Mouse (Mus musculus) megakaryocyte, embryonic 14.5 days (primary cell): ENCODE results near the gene Cyct.

Experiments used
- FLI1 ChIP-seq: IDR thresholded peaks from 2 replicates; pipeline ENCODE4 v1.6.1; 2012; ENCODE audit warnings: low read length, inconsistent platforms, mixed read lengths
- GATA1 ChIP-seq: IDR thresholded peaks from 3 replicates; pipeline ENCODE4 v1.6.1; 2012; ENCODE audit warnings: mixed read lengths, low read length, inconsistent platforms, borderline replicate concordance

DNA sequence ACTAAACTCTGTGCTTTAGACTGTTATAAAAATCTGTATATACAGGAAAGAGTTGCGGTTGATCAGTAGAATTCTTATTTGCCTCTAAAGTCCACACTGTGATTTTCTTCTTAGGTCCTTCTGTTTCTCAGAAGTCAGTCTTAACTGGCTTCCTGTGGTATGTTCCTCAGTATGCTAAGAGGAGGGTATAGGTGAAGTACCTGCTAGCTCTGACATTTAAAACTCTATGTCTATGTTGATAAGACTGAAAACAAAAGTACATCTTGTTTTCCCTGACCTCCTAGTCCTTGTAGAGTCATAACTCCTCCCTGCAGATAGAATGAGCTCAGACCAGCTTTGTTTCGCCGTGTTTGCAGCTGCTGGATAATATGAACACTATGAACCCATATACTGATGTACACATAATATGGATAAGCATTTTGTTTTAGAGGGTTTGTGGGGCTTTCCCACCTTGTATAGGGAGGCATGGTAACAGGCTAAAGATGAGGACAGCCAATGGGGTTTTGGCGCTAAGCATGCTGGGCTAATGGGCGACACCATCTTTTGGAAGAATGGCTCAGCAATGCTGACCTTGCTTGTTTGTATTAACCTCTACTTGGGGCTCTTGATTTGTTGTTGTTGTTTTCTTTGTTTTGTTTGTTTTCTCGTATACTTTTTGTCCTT is 14.4 kb upstream of the Cyct start:
- TF ChIP-seq GATA1 (no peak), FLI1 (no peak)
